Mouse (Mus musculus) regulatory T cell (primary cell): ENCODE measurements around the gene Aldh2.
"Not testable (repeated sequence)": the region's sequence is repeated elsewhere in the genome, so short reads cannot be mapped to it uniquely, and the experiment has no call there.

Experiments
- in situ Hi-C: fragments of 300-600 bp; cut with MboI, MseI; formaldehyde crosslinking; loops from one replicate; pipeline ENCODE4 v1.15.1; 2025; ENCODE audit warnings: high pct_unique_total_duplicates

Gene Aldh2

GRCm38 (mm10) chr5:121593451-121594401 lies at the start of gene Aldh2:
Gene Aldh2 (minus strand): TSS chr5:121593824.
- in situ Hi-C loops, result no loop called here

DNA sequence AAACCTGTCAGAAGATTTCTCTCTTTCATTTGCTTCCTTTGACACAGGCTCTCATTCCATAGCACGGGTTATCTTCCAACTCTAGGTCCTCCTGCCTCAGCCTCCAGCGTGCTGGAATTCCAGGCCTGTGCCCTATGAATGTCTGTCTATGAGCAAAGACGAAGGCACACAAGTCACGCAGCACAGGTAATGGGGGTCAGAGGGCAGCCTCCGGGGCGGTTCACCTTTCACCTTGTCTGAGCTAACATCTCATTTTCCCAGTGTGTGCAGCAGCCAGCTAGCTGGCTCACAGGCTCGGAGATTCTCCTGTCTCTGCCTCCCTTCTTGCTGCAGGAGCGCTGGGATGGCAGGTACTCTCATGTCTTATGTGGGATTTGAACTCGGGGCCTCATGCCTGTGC lies 46.0 kb upstream of the Aldh2 start:
- in situ Hi-C loops, result no loop called here

DNA sequence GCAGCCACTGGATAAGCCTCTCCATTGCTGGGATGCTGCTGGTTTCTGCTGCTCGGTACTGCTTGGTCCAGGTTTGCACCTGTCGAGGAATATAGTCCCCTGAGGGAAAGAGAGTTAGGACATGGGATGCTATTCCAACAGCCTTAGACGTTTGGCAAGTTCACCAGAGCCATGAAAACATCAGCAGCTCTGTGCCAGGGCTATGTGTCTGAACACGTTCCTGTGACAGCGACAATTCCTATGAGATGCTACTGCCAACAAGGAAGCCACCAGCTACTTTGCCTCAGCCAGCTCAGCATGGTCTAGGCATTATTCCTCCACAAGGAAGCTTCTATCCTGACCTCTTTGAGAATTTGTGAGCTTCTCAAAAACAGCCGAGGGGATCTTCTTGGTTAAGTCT lies 43.7 kb upstream of the Aldh2 start:
- in situ Hi-C loops, result no loop called here

DNA sequence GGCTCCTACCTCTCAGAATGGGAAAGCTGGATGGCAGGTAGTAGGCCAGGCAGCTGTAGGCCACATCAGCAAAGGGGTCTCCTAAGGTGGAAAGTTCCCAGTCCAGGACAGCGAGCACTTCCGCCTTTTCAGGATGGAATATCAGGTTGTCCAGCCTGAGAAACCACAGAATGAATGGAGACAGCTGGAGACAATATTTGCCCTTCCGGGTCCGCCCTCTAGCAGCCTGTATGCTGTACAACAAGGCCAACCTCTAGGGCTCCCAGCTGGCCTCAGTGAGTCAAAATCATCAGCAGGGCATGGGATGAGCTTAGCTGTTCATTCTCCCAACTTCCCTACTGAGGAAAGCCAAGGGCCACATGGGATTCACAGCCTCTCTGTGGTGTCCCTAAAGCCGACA lies 41.0 kb upstream of the Aldh2 start:
- in situ Hi-C loops, result no loop called here

- in situ Hi-C loops, result no loop called here
Observed at GRCm38 (mm10) chr5:121632804-121633203, 39.2 kb upstream of the Aldh2 start.

DNA sequence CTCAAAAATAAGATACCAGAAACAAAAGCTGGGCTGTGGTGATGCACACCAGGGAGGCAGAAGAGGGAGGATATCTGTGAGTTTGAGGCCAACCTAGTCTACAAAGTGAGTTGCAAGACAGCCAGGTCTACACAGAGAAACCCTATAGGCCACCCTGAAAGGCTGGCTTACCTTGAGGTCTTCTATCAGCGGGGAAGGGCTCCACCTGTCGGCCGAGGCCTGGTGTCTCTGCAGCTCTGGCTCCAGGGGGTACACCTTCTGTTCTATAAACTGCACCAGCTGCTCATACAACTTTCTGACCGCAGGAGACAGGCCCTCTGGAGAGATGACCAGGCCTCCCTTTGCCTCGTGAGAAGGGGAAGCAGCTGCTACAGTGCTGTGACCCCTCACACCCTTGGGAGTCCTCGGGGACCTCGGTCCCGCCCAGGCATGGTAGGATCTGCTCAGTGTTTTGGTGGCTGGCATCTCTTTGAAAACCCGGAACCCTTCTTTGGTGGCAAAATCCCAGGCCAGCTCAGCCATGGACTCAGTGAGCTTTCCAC lies 37.6 kb upstream of the Aldh2 start:
- in situ Hi-C loops, result not testable (repeated sequence)

GRCm38 (mm10) chr5:121627871-121628270 lies 34.2 kb upstream of the Aldh2 start:
- in situ Hi-C loops, result no loop called here

DNA sequence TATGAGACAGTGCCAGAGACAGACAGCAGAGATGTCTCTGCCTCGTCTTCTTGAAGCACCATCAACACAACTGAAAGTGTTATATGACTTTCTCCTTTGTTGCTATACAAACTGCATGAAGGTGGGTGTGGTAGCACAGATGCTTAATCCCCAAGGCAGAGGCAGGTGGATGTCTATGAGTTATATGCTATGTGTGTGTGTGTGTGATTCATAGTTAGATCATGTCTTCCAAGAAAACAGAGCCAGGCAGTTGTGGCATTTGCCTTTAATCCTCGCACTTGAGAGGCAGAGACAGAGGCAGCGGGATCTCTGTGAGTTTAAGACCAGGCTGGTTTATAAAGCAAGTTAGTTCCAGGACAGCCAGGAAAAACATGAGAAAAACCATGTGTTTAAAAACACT lies 29.6 kb upstream of the Aldh2 start:
- in situ Hi-C loops, result no loop called here

DNA sequence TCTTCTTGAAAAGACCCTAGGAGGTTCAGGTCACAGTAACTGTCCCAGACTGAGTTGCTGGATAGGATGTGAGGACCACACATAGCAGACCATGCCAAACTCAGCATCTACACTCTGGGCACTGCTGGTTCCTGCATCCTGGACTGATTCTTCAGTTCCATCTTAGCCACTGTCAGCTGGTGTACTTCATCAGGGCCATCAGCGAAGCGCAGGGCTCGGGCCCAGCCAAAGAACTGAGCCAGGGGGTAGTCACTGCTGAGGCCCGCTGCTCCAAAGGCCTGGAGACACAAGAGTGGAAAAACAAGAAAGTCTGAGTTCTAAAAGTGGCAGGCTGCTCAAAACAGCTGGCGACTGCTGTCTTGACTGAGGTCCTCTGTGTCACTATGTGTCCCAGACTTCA lies 27.5 kb upstream of the Aldh2 start:
- in situ Hi-C loops, result no loop called here

- in situ Hi-C loops, result no loop called here
Observed at GRCm38 (mm10) chr5:121618592-121619513, 25.2 kb upstream of the Aldh2 start, which contains the start of gene Acad12. Gene Acad12 (minus strand): TSS chr5:121618938.

DNA sequence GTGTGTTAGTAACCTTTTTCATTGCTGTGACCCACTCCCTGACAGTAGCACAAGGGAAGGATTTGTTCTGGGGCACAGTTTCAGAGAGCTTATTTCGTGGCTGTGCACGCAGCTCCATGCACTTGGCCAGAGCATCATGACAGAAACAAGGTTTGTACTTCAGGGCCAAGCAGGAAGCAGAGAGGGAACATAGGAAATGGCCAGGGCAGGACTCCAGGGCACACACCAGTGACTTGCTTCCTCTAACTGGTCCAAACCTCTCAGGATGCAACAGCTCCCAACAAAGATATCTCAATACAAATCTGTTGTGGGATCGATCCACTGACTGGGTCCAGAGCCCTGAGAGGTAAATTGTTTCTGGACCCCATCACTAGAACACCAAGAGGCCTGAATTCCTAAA lies 21.3 kb upstream of the Aldh2 start:
- in situ Hi-C loops, result not testable (repeated sequence)

DNA sequence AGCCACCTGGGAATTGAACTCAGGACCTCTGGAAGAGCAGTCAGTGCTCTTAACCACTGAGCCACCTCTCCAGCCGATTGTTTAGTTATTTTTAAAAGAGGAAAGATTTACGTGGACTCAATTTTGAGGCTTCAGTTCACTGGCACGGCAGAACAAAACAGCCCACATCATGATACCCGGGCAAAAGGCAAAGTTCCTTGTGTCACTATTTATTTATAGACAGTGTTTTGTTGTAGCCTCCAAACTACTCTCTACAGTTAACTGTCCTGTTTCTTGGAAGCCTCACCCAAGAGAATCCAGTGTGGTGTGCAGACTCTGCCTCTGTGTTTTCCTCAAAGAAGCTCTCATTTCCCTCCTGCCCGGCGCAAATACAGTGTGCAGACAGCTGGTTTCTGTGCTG lies 18.4 kb upstream of the Aldh2 start:
- in situ Hi-C loops, result no loop called here

GRCm38 (mm10) chr5:121609556-121610135 lies 16.0 kb upstream of the Aldh2 start:
- in situ Hi-C loops, result loop anchor here (5.0 kb wide), 1 partner anchor 47 kb away; no protein-coding TSS in a partner anchor

DNA sequence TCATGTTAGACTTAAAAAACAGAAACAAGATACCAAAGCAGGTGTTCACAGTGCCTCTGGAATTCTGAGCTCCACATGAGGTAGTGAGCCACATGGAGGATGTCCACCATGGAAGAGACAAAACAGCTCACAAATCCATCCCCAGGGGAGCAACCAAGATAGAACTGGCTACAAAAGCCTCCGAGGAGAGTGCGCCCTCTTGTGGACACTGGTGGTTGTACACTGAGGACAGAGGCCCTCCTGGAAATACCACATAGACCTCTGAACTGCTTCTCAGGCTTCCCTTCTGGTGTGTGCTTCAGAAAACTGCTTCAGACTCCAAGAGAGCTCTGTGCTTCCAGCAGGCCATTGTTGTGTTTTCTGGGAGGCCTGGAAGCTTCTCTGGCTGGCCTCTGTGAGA lies 12.5 kb upstream of the Aldh2 start:
- in situ Hi-C loops, result loop anchor here (5.0 kb wide), 1 partner anchor 44 kb away; no protein-coding TSS in a partner anchor

- in situ Hi-C loops, result not testable (repeated sequence)
Observed at GRCm38 (mm10) chr5:121603815-121604214, 10.2 kb upstream of the Aldh2 start.

DNA sequence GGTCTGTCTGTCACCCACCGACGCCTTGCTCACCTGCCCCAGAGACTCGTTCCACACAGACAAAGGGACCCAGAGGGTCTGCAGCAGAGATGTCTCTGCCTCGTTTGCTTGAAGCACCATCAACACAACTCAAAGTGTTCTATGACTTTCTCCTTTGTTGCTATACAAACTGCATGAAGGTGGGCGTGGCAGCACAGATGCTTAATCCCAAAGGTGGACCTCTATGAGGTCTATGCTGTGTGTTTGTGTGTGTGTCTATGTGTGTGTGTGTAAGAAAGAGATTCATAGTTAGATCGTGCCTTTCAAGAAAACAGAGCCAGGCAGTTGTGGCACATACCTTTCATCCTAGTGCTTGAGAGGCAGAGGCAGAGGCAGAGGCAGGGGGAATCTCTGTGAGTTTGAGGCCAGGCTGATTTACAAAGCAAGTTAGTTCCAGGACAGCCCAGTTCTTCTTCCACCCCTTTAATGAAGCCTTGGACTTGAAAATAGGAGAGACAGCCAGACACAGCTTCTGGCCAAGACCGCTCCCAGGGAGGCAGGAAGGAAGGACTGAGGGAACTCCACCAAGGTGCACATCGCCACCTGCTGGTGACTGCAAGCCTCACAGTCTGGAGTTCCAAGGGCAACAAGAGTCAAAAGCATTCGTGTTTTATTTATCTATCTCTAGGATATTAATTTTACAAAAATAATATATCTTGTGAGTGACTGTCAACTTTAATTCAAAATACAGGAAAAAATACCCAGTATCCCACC lies 8.1 kb upstream of the Aldh2 start:
- in situ Hi-C loops, result no loop called here

DNA sequence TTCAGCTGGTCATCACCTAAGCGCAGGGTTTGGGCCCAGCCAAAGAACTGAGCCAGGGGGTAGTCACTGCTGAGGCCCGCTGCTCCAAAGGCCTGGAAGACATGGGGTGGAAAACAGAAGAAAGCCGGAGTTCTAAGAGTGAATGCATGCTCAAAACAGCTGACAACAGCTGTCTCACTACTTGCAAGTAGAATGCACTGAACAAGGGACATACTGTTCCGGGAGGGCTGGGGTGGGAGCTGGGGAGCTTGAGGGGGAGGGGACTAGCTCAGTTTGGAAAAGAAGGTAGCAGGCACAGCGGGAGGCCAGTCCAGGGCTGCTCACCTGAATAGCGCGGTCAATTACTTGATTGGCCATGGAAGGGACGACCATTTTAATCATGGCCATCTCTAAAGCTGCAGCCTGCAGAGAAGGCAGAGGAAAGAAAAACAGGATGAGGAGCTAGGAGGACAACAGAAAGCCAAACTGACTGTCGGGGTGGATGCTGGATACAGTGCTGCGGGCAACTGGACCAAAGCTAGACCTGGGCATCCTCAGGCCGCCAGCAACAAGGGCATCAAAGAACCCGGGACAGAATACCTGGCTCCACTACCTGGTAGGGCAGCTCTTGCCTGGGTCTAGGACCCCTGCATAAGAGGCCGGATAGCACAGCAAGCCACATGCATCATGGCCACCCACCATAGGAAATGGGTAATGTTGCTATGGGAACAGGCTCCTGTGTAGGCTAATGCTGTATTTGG lies 5.4 kb upstream of the Aldh2 start:
- in situ Hi-C loops, result no loop called here

- in situ Hi-C loops, result no loop called here
Observed at GRCm38 (mm10) chr5:121597991-121598537, 4.4 kb upstream of the Aldh2 start.

- in situ Hi-C loops, result no loop called here
Observed at GRCm38 (mm10) chr5:121597332-121597731, 3.7 kb upstream of the Aldh2 start.

DNA sequence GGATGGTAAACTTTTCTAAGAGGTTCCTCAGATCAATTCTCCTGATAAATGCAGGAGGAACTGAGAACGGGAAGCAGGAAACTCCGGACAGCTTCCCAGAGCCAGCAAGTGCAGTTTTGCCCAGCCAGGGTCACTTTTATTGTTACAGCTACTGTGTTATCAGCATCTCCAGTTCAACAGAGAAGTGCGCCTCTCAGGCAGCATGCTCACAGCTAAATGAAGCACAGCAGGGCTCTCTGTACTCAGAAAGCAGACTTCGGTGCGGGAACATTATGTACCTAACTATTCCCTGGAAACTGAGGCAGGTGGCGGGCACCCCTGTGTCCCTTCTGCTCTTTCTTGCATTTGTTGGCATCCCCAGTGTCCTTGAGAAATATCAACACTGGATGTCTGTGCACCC lies 2.6 kb upstream of the Aldh2 start:
- in situ Hi-C loops, result no loop called here
